Mouse (Mus musculus): ENCODE measurements at regions not wholly inside any gene's neighbourhood (a gene's known extent, or its start where the extent isn't known, plus 50 kb on each side); places are given as distances from the start of the nearest gene placed in this dataset.

DNA sequence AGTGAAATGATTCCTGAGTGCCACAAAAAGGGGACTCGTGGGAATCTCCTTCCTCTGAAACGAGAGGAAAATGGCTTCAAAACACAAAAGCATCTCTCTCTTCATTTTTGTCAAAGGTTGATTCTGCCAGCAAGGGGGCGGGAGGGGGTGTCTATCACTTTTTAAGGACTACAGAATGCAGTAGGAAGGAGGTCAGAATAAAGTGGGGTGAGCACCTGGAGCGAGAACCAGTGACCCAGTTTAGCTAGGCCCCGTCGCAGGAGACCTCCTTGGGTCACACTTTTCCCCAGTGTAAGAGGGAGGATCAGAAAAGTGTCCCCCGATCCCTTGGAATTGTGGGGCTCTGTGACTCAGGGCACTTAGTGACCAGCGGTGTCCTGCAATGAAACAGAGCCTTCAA is 133.1 kb downstream of the Tgfb2 start:
- intact Hi-C loops (cut with DNase I): no loop called here

DNA sequence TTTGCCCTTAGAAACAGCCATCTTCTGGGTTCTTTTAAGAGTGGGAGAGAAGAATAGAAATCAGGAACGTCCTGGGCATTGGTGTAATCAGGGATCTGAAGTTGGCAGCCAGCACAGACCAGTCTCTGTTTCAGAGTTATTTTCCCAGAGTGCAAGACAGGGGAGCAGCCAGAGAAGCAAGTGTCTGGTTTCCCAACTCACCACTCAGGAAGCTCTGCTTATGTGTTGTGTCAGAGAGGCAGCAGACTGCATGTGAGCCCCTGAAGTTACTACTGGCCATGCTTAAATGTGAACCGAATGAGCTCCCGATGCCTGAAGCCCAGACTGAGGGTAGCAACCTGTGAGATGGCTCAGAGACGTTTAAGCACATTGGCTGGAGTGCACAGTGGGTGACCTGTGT is 133.7 kb downstream of the Tgfb2 start:
- intact Hi-C loops (cut with DNase I): no loop called here

DNA sequence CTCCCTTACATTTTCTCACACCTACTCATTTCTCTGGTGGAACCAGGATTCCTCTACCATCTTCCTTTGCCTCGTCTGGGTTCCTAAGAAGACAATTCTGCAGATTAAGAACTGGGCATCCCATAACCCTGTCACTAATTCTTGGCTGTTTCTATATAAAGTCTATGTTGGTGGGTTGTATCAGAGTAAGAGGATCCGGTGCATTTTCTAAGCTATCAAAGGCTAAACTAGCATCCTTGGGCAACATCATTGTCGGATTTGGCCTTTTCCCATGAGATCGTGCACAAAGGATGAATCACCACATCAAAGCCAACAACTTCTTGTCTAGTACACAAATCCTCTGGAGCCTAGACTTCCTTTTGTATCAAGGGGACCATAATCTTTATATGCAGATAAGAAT is 137.3 kb downstream of the Tgfb2 start:
- intact Hi-C loops (cut with DNase I): no loop called here

DNA sequence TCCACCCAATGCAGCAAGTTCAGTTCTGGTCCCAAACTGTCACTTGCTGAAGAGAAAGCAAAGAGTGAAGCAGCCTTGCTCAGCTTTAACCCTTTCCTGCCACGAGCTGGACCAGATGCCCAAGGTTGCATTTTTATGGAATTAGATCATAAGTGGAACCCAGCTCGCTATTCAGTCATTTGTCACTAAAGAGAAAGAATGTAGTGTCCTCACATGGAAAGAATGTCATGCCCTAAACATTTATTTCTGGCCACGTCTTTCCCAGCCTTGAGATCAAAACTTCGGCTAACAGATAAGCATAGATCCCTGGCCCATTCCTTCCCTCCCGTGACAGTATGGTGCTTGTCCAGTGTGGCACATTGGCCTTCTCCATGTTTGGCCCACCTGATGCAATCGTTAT is 137.7 kb downstream of the Tgfb2 start:
- intact Hi-C loops (cut with DNase I): no loop called here

DNA sequence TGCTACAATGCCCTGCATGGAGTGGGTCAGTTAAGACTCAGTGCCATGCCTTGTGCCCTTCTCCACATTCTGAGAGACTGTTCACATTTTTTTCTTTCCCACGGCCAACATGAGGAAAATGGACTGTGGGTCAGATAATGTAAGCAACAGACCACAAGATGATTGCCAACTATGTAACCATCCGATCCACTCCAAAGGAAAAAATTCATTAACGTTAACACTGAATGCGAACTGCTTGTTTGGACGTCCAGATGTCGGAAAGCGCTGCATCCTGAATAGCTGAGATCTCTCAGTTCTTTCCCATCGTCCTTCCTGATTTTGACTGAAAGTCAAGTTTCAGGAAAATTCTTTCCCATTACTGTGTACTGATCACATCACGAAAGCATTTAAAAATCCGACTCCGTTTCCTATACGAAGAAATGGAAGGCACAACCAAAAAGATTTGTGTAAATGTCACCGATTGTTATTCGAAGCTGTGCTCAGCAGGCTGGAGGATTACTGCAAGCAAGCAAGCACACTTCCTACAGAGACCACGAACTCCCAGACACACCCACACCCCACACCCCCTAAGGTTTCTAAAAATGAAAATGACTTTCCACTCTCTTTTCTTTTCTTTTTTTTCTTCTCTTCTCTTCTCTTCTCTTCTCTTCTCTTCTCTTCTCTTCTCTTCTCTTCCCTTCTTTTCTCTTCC is 138.5 kb downstream of the Tgfb2 start:
- intact Hi-C loops (cut with DNase I): no loop called here

DNA sequence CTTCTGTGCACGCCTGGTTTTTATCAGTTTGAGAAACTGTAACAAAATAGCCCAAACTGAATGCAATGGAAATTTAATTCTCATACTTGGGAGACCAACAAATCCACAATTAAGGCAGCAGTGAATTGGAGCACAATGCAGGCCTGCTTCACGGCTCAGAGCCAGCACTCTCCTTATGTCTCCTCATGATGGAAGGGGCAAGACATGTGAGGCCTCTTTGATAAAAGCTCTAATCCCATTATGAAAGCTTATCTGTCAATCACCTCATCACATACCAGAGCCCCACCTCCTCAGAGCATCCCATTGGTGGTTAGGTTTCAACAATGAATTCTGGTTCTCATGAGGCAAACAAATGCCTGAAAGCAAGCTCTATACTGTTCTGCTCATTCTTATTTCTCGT is 143.8 kb downstream of the Tgfb2 start:
- intact Hi-C loops (cut with DNase I): no loop called here

DNA sequence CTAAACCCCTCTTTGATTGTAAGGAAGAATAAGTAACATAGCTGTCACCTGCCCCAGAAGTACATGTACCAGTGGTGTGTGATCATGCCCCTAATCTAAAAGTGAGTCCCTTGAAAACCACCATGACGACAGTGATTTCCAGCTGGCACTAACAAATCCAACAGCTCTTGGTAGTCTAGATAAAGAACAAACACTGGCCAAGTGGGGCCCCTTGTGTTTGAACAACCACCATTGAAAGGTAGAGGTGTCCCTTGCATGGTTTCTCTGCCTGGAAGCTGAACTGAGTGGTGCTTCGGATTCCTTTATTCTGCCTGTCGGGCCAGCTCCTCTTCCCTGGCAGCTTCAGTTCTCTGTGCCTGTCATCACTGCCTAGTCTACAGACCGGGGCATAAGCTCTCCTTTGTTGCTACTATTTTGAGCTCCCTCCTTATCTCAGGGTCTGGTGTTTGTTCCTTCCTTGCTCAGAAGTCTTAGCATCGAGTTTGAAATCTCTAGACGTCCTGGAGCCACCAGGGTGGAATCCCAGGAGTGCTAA is 150.3 kb downstream of the Tgfb2 start:
- intact Hi-C loops (cut with DNase I): no loop called here

DNA sequence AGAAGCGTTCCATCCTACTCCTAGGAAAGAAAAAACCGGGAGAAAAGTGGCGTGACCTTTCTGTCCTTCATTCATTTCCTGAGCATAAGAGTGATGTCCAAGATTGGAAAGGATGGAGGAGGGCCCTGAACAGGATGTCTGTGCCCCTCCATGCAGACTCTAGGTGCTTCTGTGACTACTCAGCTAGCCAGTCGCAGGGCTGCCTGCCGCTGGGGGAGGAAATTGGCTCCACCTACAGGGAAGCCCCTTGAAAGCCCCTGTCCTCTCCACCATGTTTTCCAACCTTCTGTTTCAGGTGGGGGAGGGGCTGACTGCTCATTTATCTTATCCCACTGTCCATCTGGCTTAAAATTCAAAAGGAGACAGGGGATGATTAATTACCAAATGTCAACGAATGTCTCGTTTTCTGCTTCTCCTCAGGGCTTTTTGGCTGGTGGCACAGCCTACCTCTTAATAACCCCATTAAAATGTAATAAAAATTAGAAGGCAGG is 151.2 kb downstream of the Tgfb2 start:
- intact Hi-C loops (cut with DNase I): loop anchor here (5.0 kb wide), 1 partner anchor 158 kb away; no protein-coding TSS in a partner anchor

DNA sequence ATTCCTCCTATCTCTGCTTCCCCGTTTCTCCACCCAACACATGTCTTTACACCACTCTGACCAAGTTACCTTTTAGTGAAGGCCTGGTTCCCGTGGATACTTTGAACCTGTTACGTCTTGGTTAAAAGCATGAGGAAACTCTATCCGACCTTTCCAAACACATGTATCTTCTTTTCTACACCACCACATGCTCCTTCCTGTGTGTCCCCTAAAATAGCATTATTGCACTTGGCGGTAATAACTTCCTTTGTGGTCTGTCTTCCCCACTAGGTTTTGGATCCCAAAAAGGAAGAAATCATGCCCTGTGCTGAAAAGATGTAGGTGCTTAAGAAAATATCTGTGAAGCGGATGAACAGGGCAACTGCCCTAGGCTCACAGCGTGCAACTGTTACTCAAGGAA is 153.1 kb downstream of the Tgfb2 start:
- intact Hi-C loops (cut with DNase I): loop anchor here (5.0 kb wide), 1 partner anchor 160 kb away; no protein-coding TSS in a partner anchor

DNA sequence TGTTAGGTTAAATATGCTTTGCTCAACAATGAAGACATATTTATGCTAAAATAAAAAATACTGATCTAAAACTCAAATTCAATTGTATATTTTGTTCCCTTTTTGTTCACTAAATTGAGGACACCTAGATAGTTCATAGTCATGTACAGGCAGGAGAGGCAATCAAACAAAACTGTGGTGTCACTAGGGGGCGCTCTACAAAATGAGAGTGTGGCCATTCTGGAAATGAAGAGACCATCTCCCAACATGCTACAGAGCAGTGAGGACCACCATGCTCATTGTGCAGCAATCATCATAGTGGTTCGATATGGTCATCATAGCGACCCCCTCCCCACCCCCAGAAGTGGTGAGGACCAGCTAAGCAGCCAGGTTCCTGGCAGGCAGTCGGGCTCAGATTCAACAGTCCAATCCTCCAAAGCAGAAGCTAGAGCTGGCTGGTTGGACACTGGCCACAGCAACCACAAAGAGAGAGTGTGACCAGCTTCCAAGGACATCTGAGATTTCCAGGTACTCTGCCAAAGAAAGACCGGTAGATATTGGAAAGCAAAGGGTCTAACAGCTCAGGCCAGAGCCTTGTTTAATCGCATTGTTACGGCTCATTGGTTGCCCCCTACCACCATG is 155.4 kb downstream of the Tgfb2 start:
- intact Hi-C loops (cut with DNase I): loop anchor here (5.0 kb wide), 1 partner anchor 162 kb away; no protein-coding TSS in a partner anchor

DNA sequence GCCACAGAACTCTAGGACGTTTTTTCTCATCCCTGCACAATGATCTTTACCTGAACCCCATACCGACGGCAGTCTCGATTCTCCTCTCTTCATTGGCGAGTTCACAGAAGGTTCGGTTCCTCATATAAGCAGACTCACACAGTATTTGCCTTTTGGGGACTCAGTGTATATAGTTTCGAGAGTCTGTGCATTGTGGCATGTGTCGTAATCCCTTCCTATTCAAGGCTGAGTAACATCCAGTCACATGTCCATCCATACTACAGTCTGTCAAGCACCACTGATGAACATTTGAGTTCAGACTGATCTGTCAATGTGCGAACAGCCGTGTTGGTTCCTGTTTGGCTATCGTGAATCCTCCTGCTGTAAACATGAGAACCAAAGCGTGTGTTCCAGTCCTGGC is 156.6 kb downstream of the Tgfb2 start:
- intact Hi-C loops (cut with DNase I): no loop called here

DNA sequence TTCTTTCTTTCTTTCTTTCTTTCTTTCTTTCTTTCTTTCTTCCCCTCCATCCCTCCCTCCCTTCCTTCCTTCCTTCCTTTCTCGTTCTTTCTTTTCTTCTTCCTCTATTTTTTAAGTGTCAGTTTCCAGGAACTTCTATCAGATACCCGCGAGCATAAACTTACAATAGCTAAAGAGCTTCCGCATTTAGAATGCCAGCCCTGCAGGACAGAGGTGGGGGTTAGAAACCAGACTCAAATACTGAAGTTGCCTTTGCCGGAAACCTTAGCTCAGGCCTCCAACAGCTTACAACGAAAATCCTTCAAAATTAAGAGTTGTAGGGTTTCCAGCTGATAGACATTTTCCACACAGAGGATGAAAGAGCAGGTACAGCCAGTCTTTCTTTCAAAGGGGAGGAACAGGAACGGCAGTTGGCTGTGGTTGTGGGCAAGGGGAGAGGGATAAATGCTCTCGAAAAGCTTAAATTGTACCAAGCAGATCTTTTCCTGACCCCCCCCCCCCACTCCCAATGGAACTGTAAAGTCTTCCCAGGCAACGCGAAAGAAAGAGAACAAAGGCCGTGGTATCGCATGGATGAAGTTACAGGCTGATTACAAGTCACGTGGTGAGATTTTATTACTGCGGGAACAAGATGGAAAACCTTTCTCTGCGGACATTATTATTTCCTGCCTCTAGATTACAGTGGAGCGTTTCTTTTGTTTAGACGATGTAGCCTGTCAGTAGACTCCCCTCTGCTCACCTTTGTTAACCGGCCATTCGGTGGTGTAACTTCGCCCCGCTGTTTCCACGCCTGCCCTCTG is 159.2 kb downstream of the Tgfb2 start:
- intact Hi-C loops (cut with DNase I): no loop called here

DNA sequence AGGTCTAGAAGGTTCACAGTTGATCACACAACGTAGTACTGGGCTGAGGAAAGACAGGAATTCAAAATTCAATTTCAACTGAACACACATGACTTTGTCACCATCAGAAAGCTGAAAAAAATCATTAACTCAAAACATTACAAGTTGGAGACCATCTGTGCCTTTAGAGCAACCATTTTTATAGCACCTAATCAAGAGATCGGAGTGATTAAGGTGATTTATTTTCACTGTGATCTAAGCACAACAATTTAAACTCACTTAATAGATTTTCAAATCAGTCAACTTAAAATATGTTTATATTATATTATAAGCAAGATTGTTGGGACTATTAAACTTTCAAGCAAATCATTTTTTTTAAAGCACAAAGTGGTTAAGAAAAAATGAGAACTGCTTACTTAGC is 165.7 kb downstream of the Tgfb2 start:
- intact Hi-C loops (cut with DNase I): no loop called here

DNA sequence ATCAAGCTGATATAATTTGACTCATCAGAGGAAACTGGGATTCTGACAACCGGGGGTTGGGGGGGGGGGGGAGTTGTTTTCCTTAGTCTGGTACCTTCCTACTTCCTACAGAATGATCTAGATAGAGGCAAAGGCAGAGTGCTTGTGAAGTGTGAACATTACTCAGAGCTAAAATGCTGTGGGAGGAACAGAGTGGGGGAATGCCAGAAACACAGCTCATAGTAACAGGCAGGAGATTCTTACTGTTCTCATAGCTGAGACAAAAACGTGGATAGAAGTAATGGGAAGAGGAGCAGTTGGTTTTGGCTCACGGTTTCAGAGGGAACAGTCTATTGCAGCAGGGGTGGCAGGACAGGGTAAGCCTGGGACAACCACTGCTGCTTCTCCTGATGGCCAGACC is 167.6 kb downstream of the Tgfb2 start:
- intact Hi-C loops (cut with DNase I): no loop called here

DNA sequence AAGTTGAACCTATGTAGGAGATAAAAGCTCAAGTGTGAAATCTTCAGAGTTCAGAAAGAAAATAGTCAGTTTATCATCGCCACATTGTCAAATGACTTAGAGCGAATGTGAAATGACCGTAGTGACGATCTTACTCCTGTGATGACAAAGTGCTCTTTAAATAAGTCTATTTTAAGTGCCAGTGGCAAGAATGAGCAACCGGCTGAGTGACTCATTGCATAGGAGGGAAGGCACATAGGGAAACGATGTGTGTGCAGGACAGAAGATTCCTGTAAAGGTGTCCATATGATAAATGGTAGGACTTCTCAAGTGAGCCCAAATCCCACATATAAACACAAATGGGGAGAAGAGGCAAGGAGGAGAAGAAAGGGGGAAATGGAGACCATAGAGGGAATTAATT is 189.8 kb downstream of the Tgfb2 start:
- intact Hi-C loops (cut with DNase I): no loop called here

DNA sequence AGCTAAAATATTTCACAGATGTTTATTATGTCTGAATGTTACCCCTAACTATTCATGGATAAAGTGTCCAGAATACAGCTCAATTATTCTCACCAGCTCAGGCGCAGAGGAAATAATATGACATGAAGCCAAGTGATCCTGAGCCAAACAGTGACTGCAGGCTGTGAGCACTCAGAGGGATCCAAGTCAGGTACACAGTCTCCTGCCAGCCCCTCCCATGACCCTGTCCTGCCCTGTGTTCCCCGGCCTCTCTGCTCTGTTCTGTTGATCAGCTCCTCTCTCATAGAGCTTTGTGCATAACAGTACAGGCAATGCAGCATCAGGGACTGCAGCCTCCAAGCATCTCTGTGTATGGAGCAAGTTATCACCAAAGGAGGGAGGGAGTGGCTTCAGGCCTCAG is 190.7 kb downstream of the Tgfb2 start:
- intact Hi-C loops (cut with DNase I): no loop called here

DNA sequence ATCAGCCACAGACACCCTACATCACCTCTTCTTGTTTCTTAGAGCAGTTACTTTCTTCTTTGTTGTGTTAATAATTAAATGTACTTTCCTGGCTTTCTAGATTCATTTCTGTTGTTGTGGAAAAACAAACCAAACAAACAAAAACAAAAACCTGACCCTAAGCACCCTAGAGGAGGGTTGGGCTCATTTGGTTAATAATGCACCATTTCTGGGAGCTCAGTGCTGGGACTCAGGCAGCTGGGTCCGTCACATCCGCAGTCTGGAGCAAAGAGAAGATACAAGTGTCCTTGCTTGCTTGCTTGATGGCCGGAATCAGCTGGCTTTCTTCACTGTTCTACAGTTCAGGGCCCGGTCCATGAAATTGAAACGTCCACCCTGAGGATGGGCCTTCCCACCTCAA is 191.9 kb downstream of the Tgfb2 start:
- intact Hi-C loops (cut with DNase I): no loop called here

DNA sequence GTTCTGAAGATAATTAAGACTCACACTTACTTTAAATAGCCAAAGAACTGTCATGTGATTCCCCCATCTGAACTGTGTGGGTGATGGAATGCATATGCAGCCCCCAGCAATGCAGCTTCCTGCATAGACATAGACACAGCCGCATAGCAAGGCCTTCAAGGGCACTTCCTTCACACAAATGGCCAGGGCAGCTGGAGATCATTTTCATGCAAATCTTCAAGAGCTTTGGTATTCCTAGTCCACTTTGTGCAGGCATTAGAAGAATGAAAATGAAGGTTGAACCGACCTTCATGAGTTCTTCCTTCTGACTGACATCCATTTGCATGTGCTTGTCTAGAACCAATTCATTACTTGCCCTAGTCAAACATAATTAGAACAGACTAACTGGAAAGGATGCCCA is 195.3 kb downstream of the Tgfb2 start:
- intact Hi-C loops (cut with DNase I): no loop called here

DNA sequence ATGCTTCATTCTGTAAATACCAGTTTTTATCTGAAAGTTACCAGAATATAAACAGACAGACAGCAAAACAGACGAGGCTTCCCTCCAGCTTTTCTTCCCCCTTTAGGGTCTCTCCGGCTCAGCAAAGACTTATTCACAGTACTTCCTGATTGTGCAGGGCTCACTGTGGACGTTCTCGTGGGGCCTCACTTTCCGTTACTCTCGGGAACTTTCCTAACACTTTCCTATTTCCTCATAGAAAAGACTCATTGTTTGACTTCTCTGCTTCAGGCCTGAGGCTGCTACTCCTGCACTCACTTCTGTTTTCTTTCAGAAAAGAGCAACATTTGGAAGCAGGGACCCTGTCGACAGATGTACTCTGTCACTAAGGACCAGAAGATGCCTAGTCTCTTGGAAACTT is 197.4 kb downstream of the Tgfb2 start:
- intact Hi-C loops (cut with DNase I): no loop called here

DNA sequence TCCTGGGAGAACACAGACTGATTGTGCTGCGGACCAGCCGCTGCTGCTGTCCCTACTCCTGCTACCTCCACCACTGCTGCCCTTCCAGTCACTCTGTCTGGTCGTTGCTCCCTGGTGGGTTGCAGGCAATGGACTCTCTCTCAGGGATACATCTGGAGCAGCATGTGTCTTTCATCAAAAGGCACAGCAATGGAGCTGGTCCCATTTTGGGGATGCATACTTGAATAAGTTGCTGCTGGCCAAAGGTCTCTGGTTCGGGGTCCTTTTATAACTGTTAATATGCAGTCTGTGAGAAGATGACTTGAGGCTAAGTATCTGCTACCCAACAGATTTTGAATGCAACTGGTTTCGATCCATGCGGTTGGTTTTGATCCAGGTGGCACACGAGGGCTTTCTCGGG is 197.8 kb downstream of the Tgfb2 start:
- intact Hi-C loops (cut with DNase I): no loop called here

DNA sequence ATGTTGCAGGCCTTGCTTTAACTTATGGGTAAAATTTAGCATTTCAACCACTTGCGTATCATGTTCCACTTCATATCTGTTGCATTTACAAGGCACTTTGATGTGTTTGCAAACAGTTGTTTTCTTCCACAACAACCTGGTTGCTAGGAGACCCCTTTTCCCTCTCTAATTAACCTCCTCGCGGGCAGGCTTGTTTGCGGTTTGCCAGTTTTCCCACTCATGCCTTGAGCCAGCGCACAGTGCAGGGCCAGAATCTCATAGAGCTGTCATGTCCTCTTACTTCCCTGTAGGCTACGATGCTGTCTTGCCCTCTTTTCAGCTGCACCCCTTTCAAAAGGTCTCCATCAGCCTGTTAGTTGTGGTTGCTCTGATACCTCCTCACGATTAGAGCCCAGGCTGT is 199.3 kb downstream of the Tgfb2 start:
- intact Hi-C loops (cut with DNase I): no loop called here

DNA sequence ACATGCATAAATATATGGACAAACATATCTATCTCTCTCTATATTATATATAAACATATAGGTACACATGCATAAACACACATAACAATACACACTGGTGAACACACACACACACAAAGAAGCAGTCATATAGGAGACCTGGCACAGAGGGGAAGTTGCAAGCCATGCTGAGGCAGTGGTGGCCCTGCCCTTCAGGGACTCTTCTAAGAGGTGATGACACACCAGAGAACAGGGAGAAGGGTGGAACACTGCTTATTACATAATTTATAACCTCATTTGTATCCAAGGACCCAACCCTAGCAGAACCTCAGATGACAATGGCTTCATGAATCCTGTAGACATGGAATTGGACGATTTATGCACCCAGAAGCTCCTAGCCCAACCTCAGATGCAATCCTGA is 199.9 kb downstream of the Tgfb2 start:
- intact Hi-C loops (cut with DNase I): no loop called here
